Mouse (Mus musculus): ENCODE data around the gene Ptcd2.
A peak's percentile ranks its signal among the peaks of the same experiment; 100 is the strongest.

The Ptcd2 gene

GRCm38 (mm10) chr13:99344599-99345575 is at the start of gene Ptcd2, which contains the start of gene Mrps27:
Gene Ptcd2, minus strand, starts transcription at chr13:99344705.
Gene Mrps27, plus strand, starts transcription at chr13:99344786.
- DNase-seq (ENCODE audit: low read depth, low spot score), result peak; percentile 90

- no peak for DNase-seq (ENCODE audit: low read depth, low spot score)
These were observed 48.6 kb upstream of the Ptcd2 start for GRCm38 (mm10) chr13:99393128-99393527.

DNA sequence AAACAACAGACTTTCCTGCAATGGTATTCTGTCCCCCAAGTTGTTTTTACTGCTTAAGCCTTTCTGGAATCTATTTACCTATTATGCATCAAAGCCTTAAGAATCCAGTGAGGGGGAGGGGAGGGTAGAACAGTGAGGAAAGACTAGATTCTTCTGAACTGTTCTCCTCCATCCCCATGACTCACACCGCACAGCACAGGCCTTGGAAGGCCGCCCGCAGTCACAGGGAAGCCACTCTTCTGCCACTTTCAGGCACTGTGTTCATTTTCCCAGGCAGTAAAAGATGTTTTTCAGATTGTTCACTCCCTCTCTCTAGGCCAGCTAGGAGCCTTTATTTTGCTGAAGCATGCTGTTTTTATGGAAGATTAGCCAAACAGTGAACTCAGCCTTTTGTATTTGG is 46.9 kb upstream of the Ptcd2 start:
- DNase-seq (ENCODE audit: low read depth, low spot score), result no peak

GRCm38 (mm10) chr13:99387901-99388811 is 43.7 kb upstream of the Ptcd2 start:
- no peak for DNase-seq (ENCODE audit: low read depth, low spot score)

DNA sequence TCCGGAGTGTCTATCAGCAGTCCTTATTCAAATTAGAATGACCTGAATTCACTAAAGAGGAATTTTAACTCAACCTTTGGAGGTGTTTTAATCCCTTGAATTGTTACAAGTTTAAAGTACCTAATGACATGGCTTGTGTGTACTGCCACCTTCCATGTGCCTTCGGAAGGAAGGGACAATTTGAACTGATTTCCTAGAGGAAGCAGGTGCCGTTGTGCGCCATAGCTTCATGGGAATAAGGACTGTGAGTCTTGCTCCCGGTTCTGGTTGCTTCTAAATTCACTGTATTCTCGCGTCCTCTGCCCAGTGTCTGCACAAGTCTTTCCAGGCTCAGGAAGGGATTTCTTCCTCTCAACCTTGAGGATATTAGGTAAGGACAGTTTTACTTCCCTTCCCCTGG is 41.8 kb upstream of the Ptcd2 start:
- no peak for DNase-seq (ENCODE audit: low read depth, low spot score)

GRCm38 (mm10) chr13:99385911-99386310 is 41.4 kb upstream of the Ptcd2 start:
- DNase-seq (ENCODE audit: low read depth, low spot score), result no peak

GRCm38 (mm10) chr13:99384555-99385203 is 40.2 kb upstream of the Ptcd2 start:
- DNase-seq (ENCODE audit: low read depth, low spot score), result no peak

DNA sequence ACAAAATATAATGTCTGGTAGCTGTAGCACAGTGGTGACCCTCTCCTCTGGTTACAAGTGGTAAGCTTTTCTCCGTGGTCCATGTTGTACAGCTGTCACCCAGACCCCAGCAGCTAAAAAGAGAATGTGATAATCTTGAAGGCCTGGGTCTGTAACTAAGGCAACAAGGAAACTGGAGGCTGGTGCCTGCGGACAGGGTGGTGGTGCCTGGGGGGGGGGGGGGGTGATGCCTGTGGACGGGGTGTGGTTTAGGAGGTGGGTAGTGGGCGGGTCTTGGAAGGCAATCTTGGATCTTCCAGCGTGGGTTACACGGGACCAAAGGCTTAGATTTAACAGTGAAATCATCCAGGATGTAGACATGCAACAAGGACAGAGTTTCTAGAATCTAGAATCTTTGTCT is 37.9 kb upstream of the Ptcd2 start:
- no peak for DNase-seq (ENCODE audit: low read depth, low spot score)

DNA sequence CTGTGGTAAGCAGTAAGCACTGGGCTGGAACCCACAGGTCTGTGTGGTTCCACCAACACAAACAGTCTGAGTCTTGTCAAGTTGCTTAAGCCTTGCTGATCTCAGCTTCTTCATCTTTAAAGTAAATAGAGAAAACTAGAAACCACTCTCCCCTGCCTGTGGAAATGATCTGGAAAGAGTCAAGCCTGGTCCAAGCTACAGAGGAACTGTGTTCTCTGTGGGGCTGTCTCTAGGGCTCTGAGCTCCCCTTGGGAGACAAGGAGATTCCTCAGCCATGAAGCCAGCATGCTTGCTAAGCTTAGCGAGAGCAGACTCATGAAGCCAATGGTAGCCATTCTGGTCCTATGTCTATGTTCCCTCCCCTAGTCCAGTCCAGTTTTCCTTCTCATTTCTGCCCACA is 33.7 kb upstream of the Ptcd2 start:
- DNase-seq (ENCODE audit: low read depth, low spot score), result no peak

GRCm38 (mm10) chr13:99377055-99377454 is 32.5 kb upstream of the Ptcd2 start:
- DNase-seq (ENCODE audit: low read depth, low spot score), result no peak

DNA sequence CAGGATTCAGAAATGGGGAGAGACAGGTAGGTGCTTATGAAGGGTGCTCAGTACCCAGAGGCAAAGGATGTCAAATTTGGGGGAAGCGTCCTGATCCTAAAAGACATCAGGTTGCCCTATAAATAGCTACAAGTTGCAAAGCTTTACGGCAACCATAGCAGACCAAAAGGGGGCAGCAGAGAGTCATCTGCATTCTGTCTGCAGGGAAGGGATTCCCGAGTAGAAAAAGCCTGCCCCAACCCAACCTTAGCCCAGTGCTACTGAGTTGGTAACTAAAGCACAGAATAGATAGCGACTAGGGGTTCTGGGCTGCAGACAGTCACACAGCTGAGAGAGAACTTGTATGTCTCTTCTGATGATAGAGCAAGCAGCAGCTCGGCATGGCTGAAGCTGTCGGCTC is 31.0 kb upstream of the Ptcd2 start:
- DNase-seq (ENCODE audit: low read depth, low spot score), result peak; percentile 21

DNA sequence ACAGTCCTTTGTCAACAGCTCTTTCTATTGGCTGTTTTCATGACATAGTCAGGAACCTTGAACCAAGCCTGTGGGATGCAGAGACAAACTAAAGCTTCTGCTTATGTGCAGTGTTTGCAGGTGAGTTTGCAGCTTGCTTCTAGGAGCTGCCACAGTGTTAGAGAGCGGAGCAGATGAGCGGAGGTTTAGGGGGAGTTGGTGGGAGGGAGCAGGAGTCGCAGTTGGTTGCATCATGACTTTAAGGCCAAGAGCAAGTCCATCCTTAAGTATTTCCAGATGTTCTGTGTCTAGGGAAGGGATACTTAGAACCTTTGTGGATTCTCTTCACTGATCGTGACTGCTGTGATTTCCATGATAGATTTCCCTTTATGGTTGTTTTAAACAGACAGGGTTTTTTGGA is 29.7 kb upstream of the Ptcd2 start:
- DNase-seq (ENCODE audit: low read depth, low spot score), result no peak

- no peak for DNase-seq (ENCODE audit: low read depth, low spot score)
These were observed 29.2 kb upstream of the Ptcd2 start for GRCm38 (mm10) chr13:99373684-99374083.

DNA sequence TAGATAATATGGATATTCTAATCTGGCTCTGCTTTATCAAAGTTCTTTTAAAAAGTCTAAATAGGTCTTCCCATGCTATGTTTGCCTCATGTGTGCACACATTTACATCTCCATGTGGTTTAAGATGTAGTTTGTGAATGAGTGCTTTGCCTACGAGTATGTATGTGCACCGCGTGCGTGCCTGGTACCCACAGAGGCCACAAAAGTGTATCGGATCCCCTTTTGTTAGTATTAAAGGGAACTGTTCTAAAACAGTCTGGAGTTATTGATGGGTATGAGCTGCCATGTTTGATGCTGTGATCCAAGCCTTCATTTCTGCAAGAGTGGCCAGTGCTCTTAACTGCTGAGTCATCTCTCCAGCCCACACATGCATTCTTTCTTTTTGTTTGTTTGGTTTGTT is 26.8 kb upstream of the Ptcd2 start:
- no peak for DNase-seq (ENCODE audit: low read depth, low spot score)

DNA sequence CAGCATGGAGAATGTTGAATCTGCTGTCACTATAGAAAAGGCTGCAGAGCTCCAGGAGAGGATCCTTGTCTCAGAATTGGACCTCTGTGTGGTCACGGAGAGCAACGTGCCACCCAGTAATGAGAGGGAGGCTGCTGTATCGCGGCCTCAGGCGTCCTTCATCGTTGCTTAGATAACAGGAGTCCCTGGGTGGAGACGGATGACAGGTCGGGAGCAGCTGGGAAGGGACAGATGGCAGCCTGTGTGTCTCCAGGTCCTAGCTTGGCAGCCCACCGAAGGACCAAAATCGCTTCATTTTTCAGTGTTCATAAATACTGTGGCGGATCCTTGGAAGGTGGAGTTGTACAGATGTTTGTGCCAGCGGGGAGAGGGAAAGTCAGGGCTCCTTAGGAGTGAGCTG is 24.6 kb upstream of the Ptcd2 start:
- DNase-seq (ENCODE audit: low read depth, low spot score), result no peak

DNA sequence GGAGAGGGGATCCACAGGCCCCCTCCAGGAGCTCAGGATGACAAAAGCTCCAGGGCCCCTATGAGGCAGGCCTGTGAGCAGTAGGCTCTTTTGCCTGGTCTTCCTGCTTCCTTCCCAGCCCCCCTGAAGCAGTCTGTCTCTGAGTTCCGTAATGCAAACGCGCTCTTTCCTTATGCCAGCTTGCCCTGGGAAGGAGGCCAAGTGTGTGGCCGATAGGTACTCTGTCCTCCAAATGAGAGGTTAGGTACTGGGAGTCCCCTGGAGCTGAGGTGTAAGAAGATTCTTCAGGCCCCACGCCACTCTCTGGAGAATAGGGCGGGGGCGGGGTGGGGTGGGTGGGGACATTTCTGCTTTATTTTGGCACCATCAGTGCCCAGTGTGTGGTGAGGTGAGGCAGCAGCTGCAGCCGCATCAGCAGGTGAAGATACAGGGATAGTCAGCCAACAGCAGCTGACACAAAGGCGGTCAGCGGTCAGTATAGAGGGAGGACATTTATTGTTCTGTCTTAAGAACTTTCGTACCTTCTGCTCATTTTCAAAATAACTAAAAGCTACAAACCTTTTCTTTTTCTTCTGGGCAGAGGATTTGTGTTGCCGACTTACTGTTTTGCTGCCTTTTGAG is 23.2 kb upstream of the Ptcd2 start:
- DNase-seq (ENCODE audit: low read depth, low spot score), result no peak

GRCm38 (mm10) chr13:99366422-99367175 is 22.1 kb upstream of the Ptcd2 start:
- no peak for DNase-seq (ENCODE audit: low read depth, low spot score)

DNA sequence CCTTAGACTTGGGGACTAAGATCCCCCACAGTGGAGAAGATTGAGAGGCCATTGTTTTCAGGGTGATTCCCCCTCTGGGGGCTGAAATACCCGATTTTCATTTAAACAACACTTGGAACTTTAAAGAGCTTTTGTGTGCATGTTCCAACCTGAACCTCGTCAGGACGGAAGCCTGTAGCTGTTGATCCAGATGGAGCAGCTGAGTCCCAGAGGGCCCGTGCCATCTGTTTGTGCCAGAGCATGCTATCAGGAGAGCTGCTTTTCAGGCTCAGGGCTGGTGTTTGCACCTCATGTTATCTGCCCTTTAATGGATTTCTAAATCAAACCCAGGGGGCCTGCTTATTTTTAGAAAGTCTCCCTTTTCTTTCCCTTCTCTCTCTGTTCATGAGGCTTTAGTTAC is 19.4 kb upstream of the Ptcd2 start:
- DNase-seq (ENCODE audit: low read depth, low spot score), result no peak

- no peak for DNase-seq (ENCODE audit: low read depth, low spot score)
These were observed 14.4 kb upstream of the Ptcd2 start for GRCm38 (mm10) chr13:99358921-99359320.

GRCm38 (mm10) chr13:99356428-99357265 is 12.1 kb upstream of the Ptcd2 start:
- DNase-seq (ENCODE audit: low read depth, low spot score), result no peak
